ENCODE assay signal across 26 mouse cellular contexts in genomic region chr7:45618316-45618715, GRCm38 (mm10). TPM values are rescaled to one million over a fixed set of nuclear protein-coding genes. Genes with fewer than 3 reads are reported as not detected.
DNase-seq lines count a peak whose midpoint lies in the region; ATAC-seq and TF ChIP-seq lines count a peak whose summit lies in the region.
"Had no signal": no experiment of that assay in that cellular context is flagged by ENCODE, and none has a peak within 500 bp of the region (broad histone marks: within the 10 kb centered on the region; RNA-seq: fewer than 3 reads in every experiment).

No protein-coding gene starts in this region.

- intact Hi-C loops in heart, postnatal 14 days (cut with DNase I) = no loop called here

- H3K4me3 ChIP-seq in testis, adult 2 months (ENCODE audit: control insufficient read depth, low read depth, low read length) = peak overlapping the region; percentile 14; the same call in 1 of the 2 replicates
- H3K4me3 ChIP-seq in CH12.LX (replicated peaks in 1 of 3; ENCODE audit: low read depth in 2 of 3, low read length in 2 of 3, poor library complexity in 1 of 3) = peak overlapping the region; percentile 27 to 52 (median 33)
- no peak overlapping the region for H3K4me3 ChIP-seq in hindbrain, embryonic 12.5 days

- H3K9me3 ChIP-seq in CH12.LX (replicated peaks; ENCODE audit: low read length) = peaks cover 15% of the 10 kb centered on the region
- H3K9me3 ChIP-seq in hindbrain, embryonic 12.5 days (replicated peaks) = no peaks in the 10 kb centered on the region
- H3K9me3 ChIP-seq: G1E had no signal

- no peaks in the 10 kb centered on the region for H3K36me3 ChIP-seq in testis, adult 2 months (ENCODE audit: control insufficient read depth, insufficient read depth, low read length)
- peaks cover 0 to 27% of the 10 kb centered on the region in 2 experiments for H3K36me3 ChIP-seq in CH12.LX (replicated peaks in 1 of 2; ENCODE audit: control insufficient read depth in 1 of 2, insufficient read depth in 1 of 2, low read length in 1 of 2)
- H3K36me3 ChIP-seq in hindbrain, embryonic 12.5 days = no peaks in the 10 kb centered on the region
- H3K36me3 ChIP-seq: G1E had no signal

- H3K27ac ChIP-seq in testis, adult 2 months (ENCODE audit: control insufficient read depth, insufficient read depth, low read depth, low read length) = no peak overlapping the region
- peak overlapping the region; percentile 15; the same call in 1 of the 2 replicates for H3K27ac ChIP-seq in CH12.LX (ENCODE audit: insufficient read depth, low read depth)
- no peak overlapping the region for H3K27ac ChIP-seq in hindbrain, embryonic 12.5 days

- ATAC-seq in hindbrain, embryonic 12.5 days (ENCODE audit: low FRiP score) = no peak
- ATAC-seq: activated CD4-positive, CD25-positive, alpha-beta regulatory T cell, adult 4 months; CD4-positive, CD25-positive, alpha-beta regulatory T cell, adult 4 months; Patski had no signal

- no peaks in the 10 kb centered on the region for H3K79me2 ChIP-seq in CH12.LX (replicated peaks; ENCODE audit: control insufficient read depth, extremely low read depth, insufficient read depth, poor library complexity, severe bottlenecking)

- WGBS in hindbrain, embryonic 12.5 days = 80% methylated on average over 5 of the region's 5 CpGs

- dilution Hi-C loops in CH12.LX (cut with MboI; ENCODE audit: extremely low pct_ligation_motif_present, extremely low pct_unique_long_range_greater_than_20kb, low sequenced_read_pairs) = no loop called here

- no peak for DNase-seq in testis, postnatal 14 days (ENCODE audit: low spot score)
- DNase-seq in A20 (ENCODE audit: low read depth, low spot score) = peak; percentile 66
- peak; percentile 56 for DNase-seq in CH12.LX (ENCODE audit: extremely low read depth)
- no peak for DNase-seq in heart, postnatal 14 days
- DNase-seq: adrenal gland, adult 2 months; adrenal gland, adult 8-10 months; adrenal gland, postnatal 10 days; adrenal gland, postnatal 14 days; adrenal gland, postnatal 25 days; adrenal gland, postnatal 36 days; B cell, adult 2 months; cerebellum, adult 11 months; cerebellum, adult 11-12 months; cerebellum, adult 18-20 months; cerebellum, adult 2 months; cerebellum, adult 8-10 months had no signal

- in situ Hi-C loops in CH12.LX (cut with MboI; ENCODE audit: low pct_ligation_motif_present, low pct_unique_long_range_greater_than_20kb, low sequenced_read_pairs) = no loop called here

- TF ChIP-seq CTCF in testis, adult 2 months (IDR thresholded peaks at IDR 0.05; ENCODE audit: control insufficient read depth, insufficient read depth, insufficient replicate concordance, low read depth, low read length) = no peak
- no peak for TF ChIP-seq CTCF in CH12.LX (conservative IDR thresholded peaks at IDR 0.05 in 1 of 2, IDR thresholded peaks at IDR 0.05 in 1 of 2; ENCODE audit: low read depth in 2 of 2, low read length in 2 of 2)

- TF ChIP-seq POLR2A in testis, adult 2 months (IDR thresholded peaks at IDR 0.05; ENCODE audit: control insufficient read depth, low read depth, low read length) = no peak
- peak; percentile 50 for TF ChIP-seq POLR2A in CH12.LX (IDR thresholded peaks at IDR 0.05; ENCODE audit: low read depth, low read length)

- peaks cover 6% of the 10 kb centered on the region for H3K4me1 ChIP-seq in testis, adult 2 months (ENCODE audit: control insufficient read depth, insufficient read depth, low read length)
- H3K4me1 ChIP-seq in CH12.LX (ENCODE audit: control insufficient read depth in 1 of 2, insufficient read depth in 2 of 2) = peaks cover 33 to 73% of the 10 kb centered on the region in 2 experiments
- peaks cover 9% of the 10 kb centered on the region for H3K4me1 ChIP-seq in hindbrain, embryonic 12.5 days

- TF ChIP-seq RAD21 in CH12.LX (IDR thresholded peaks at IDR 0.05; ENCODE audit: low read depth, low read length) = no peak

- H3K9ac ChIP-seq in CH12.LX (ENCODE audit: insufficient read depth, low read depth) = peak overlapping the region; percentile 42; the same call in 1 of the 2 replicates
- H3K9ac ChIP-seq in hindbrain, embryonic 12.5 days = no peak overlapping the region

- 0 out of 2 replicates have a peak, but pooled peaks have one; percentile 24 for TF ChIP-seq EP300 in CH12.LX (IDR thresholded peaks at IDR 0.05; ENCODE audit: low read length)

- no peaks in the 10 kb centered on the region for H3K27me3 ChIP-seq in testis, adult 2 months (ENCODE audit: control insufficient read depth, insufficient read depth, low read length)
- no peaks in the 10 kb centered on the region for H3K27me3 ChIP-seq in CH12.LX (replicated peaks)
- H3K27me3 ChIP-seq in hindbrain, embryonic 12.5 days = peaks cover 45% of the 10 kb centered on the region
- H3K27me3 ChIP-seq: Patski had no signal

- H3K4me2 ChIP-seq in CH12.LX (ENCODE audit: insufficient read depth, low read depth, poor library complexity, severe bottlenecking) = peak overlapping the region; percentile 64
- no peak overlapping the region for H3K4me2 ChIP-seq in hindbrain, embryonic 12.5 days (replicated peaks)

TF ChIP-seq in CH12.LX, 34 proteins besides CTCF, POLR2A, EP300 and RAD21:
- TF ChIP-seq TCF12 (IDR thresholded peaks at IDR 0.05; ENCODE audit: low read depth, low read length) = peak; percentile 34; the same call in 1 of the 2 replicates
- TF ChIP-seq IRF4 (IDR thresholded peaks at IDR 0.05; ENCODE audit: low read depth, low read length) = 0 out of 2 replicates have a peak, but pooled peaks have one; percentile 12
- no peak for TF ChIP-seq USF1 (IDR thresholded peaks at IDR 0.05; ENCODE audit: low read depth, low read length)
- TF ChIP-seq TBP (conservative IDR thresholded peaks at IDR 0.05; ENCODE audit: low read depth, low read length) = 0 out of 2 replicates have a peak, but pooled peaks have one; percentile 66
- peak; percentile 18; the same call in 1 of the 2 replicates for TF ChIP-seq ETS1 (conservative IDR thresholded peaks at IDR 0.05; ENCODE audit: low read depth, low read length)
- TF ChIP-seq PAX5 (IDR thresholded peaks at IDR 0.05; ENCODE audit: low read length) = no peak
- TF ChIP-seq BHLHE40 (IDR thresholded peaks at IDR 0.05; ENCODE audit: low read depth, low read length) = peak; percentile 43
- no peak for TF ChIP-seq UBTF (IDR thresholded peaks at IDR 0.05; ENCODE audit: low read depth, low read length)

RNA-seq across cellular contexts. Expression of gene Fut1, which starts 1.2 kb away (rescaled TPM):
- 0.08 and 0.21 TPM in 2 replicates for polyA plus RNA-seq in testis, adult 2 months (2012; rRNA removed)
- total RNA-seq in CH12.LX (2012; rRNA removed) (1.3 and 6.4 TPM in 2 replicates), CH12.LX (2014; rRNA removed) (1.8 and 2.5 TPM in 2 replicates)
- 2.4 and 2.5 TPM in 2 replicates for polyA plus RNA-seq in CH12.LX (2012; ENCODE audit: insufficient read length, low read depth)
- under 1 TPM in 1 of 2 experiments, not detected in 1; 0.12 TPM for total RNA-seq in heart, postnatal 14 days (2021)
- 0.14 TPM in 1 of 2 replicates, not detected in the other for polyA plus RNA-seq in hindbrain, embryonic 12.5 days (2016; fragmentation: Nextera tagmentation; extraction: Ambion mirVana)
- total RNA-seq: adrenal gland, adult 18-20 months; adrenal gland, adult 2 months; adrenal gland, adult 8-10 months; adrenal gland, postnatal 25 days; adrenal gland, postnatal 36 days; MEL had no signal
- polyA plus RNA-seq: activated CD4-positive, CD25-positive, alpha-beta regulatory T cell, adult 4 months; adrenal gland, adult 2 months; CD4-positive, CD25-positive, alpha-beta regulatory T cell, adult 4 months; G1E had no signal

RNA-seq across cellular contexts. Expression of gene Fgf21, which starts 3.0 kb away (rescaled TPM):
- 3.6 and 3.7 TPM in 2 replicates for polyA plus RNA-seq in testis, adult 2 months (2012; rRNA removed)
- total RNA-seq in CH12.LX (2012; rRNA removed) (0.38 and 0.51 TPM in 2 replicates), CH12.LX (2014; rRNA removed) (0.72 and 0.86 TPM in 2 replicates)
- polyA plus RNA-seq in CH12.LX (2012; ENCODE audit: insufficient read length, low read depth) = 0.41 and 0.44 TPM in 2 replicates
- not detected for total RNA-seq in heart, postnatal 14 days (2021)
- 0.45 TPM in 1 of 2 replicates, not detected in the other for polyA plus RNA-seq in hindbrain, embryonic 12.5 days (2016; fragmentation: Nextera tagmentation; extraction: Ambion mirVana)
- total RNA-seq: adrenal gland, adult 2 months; adrenal gland, adult 8-10 months; adrenal gland, postnatal 25 days; MEL had no signal
- polyA plus RNA-seq: activated CD4-positive, CD25-positive, alpha-beta regulatory T cell, adult 4 months; brain, embryonic 14.5 days; CD4-positive, CD25-positive, alpha-beta regulatory T cell, adult 4 months; cerebellum, adult 2 months; G1E had no signal

RNA-seq across cellular contexts. Expression of gene Izumo1, which starts 3.3 kb away (rescaled TPM):
- 77.5 and 95.6 TPM in 2 replicates for polyA plus RNA-seq in testis, adult 2 months (2012; rRNA removed)
- 0.08 and 0.21 TPM in 2 replicates for total RNA-seq in CH12.LX (2012; rRNA removed)
- 0.16 and 0.17 TPM in 2 replicates for total RNA-seq in CH12.LX (2014; rRNA removed)
- polyA plus RNA-seq in CH12.LX (2012; ENCODE audit: insufficient read length, low read depth) = 0.34 and 0.44 TPM in 2 replicates
- under 1 TPM; 0.54 to 0.67 TPM for total RNA-seq in heart, postnatal 14 days (2021)
- 0.18 TPM in 1 of 2 replicates, not detected in the other for polyA plus RNA-seq in hindbrain, embryonic 12.5 days (2016; fragmentation: Nextera tagmentation; extraction: Ambion mirVana)
- total RNA-seq: MEL had no signal
- polyA plus RNA-seq: activated CD4-positive, CD25-positive, alpha-beta regulatory T cell, adult 4 months; C2C12; CD4-positive, CD25-positive, alpha-beta regulatory T cell, adult 4 months had no signal

RNA-seq across cellular contexts. Expression of gene Rasip1, which starts 9.0 kb away (rescaled TPM):
- 5.1 and 5.4 TPM in 2 replicates for polyA plus RNA-seq in testis, adult 2 months (2012; rRNA removed)
- 2.4 and 2.9 TPM in 2 replicates for total RNA-seq in CH12.LX (2012; rRNA removed)
- total RNA-seq in CH12.LX (2014; rRNA removed) = 0.46 and 0.55 TPM in 2 replicates
- polyA plus RNA-seq in CH12.LX (2012; ENCODE audit: insufficient read length, low read depth) = 0.76 and 0.77 TPM in 2 replicates
- 10 to 100 TPM; 42.6 to 42.8 TPM for total RNA-seq in heart, postnatal 14 days (2021)
- polyA plus RNA-seq in hindbrain, embryonic 12.5 days (2016; fragmentation: Nextera tagmentation; extraction: Ambion mirVana) = 15.6 and 16.2 TPM in 2 replicates
- polyA plus RNA-seq: C2C12 had no signal

RNA-seq across cellular contexts. Expression of gene Mamstr, which starts 21.5 kb away (rescaled TPM):
- 0.74 and 1.3 TPM in 2 replicates for polyA plus RNA-seq in testis, adult 2 months (2012; rRNA removed)
- total RNA-seq in CH12.LX (2012; rRNA removed) = 0.04 and 0.17 TPM in 2 replicates
- total RNA-seq in CH12.LX (2014; rRNA removed) = not detected in 2 replicates
- 0.16 and 0.31 TPM in 2 replicates for polyA plus RNA-seq in CH12.LX (2012; ENCODE audit: insufficient read length, low read depth)
- 1 to 10 TPM; 6.4 to 6.9 TPM for total RNA-seq in heart, postnatal 14 days (2021)
- 3.7 and 4.8 TPM in 2 replicates for polyA plus RNA-seq in hindbrain, embryonic 12.5 days (2016; fragmentation: Nextera tagmentation; extraction: Ambion mirVana)
- total RNA-seq: G1E, MEL had no signal
- polyA plus RNA-seq: activated CD4-positive, CD25-positive, alpha-beta regulatory T cell, adult 4 months; G1E had no signal

Comparison
In these comparisons a context has a peak if more than half of its experiments do, and no peak if none do; other contexts are left out.
1. DNase-seq: peak in A20 (single experiment) and CH12.LX (single experiment); none in testis, postnatal 14 days (single experiment) and heart, postnatal 14 days (0 of 2).
2. RNA of gene Izumo1, which starts 3.3 kb away (polyA plus RNA-seq): 77.5 to 95.6 TPM in testis, adult 2 months; 0.34 to 0.44 TPM in CH12.LX and 0.18 TPM in hindbrain, embryonic 12.5 days; every median in the first group is over 10 times any median in the second.